Mouse (Mus musculus): ENCODE data around the gene Sp2.

Sp2 gene

DNA sequence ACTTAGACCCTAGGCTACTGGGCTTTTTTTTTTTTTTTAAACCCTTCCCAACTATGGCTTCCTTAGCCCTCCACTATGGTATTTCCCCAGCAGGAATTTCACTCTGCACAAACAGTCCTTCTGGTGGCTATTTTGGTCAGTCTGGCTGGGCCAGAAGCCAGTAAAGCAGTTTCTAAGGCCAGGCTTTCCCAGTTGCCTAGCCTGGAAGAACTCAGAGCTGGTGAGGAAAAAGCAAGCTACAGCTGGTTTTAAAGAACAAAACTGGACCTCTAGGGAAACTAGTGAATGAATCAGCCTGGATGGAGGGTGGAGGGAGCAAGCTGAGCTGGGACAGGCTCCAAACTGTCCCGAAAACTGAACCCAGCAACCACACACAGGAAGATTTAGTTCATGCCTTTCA is 13.0 kb downstream of the Sp2 start:
- DNase-seq, result peak; percentile 83

DNA sequence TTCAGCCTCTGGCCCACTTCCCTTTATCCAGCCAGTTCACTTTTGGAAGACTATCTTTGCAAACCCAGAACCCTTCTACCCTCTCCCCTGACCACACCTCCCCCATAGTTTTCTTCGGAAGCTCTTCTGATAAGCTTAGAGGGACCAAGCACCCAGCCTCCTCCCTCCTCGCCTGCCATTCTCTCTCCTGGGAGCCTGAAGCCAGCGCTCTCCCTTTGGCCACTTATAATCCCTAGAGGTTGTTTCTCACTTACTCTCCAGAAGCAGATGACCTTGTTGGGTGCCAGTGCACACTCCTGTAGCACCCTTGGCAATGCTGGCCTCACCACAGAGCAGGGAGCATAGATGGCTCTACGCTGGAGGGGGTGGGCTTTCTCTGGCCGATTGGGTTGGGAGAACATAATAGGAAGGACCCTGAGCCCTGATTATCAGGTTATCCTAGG is 13.5 kb downstream of the Sp2 start:
- peak; percentile 37 for DNase-seq

DNA sequence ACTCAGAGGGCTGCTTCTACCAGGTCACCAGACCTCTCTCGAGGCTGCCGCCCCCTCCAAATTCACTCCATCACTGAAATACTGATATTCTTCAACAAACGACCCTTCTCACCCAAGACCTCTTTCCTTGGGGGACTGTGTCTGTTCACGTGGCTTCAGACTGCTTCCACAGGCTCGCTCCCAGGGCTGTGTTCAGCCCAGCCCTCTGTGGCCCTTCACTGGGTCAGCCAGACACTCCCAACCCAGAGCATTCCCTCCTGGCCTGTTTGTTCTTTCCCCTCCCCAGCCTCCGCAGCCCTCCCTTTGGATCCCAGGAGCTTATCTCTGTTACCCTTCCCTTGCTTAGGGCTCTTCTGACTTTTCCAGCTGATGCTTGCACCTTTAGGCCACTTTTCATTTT is 14.3 kb downstream of the Sp2 start:
- peak; percentile 25 for DNase-seq

DNA sequence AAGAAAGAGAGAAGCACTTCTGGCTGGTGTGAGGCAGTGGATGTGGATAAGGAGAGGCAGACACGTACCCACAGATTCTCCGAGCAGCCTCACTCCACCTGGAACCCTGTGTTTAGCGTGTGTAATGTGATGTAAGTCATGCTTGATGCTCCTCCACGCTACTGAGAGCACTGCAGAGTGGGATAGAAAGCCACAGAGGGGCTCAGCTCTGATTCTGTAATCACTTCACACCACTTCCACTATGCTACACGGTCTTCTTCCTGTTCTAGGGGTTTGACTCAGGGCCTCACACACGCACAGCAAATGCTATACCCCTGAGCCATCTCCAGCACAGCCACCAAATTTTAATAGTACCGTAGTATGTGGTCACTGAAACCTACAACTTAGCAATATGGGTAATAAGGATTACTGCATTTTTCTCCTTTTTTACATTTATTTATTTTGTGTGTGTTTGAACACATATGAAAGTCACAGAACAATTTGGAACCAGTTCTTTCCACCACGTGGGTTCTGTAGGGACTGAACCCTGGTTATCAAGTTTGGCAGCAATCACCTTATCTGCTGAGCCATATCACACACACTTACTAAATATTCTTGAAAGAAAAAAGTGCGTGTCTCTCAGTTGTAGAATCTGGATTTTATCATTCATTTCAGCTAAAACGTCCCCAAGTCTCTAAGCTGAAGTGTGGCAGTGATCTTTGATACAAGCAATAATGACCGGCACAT is 15.1 kb downstream of the Sp2 start:
- peak; percentile 15 for DNase-seq

DNA sequence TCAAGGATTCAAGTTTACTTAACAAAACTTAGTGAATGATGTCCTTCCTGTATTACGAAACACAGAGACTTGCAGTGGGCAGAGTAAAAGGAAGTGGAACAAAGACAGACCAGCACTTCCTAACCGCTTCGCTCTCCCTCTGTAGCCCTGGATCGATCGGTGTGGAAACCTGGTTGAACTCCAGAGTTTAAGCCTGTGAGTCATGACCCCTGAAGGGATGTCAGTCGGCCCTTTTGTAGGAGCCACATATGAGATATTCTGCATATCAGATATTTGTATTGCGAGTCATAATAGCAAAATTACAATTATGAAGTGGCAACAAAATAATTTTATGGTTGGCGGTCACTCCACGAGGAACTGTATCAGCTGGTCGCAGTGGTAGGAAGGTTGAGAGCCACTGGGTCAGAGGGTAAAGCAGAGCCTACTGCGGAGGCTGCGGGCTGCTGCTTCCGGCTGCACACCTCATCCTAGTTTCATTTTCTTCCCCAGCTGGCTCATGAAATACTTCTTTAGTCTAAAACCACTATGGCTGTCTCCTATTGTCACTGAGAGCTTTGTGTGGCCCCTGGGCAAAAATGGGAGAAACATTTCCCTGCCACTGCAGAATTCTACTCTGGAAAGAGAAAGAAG is 15.7 kb downstream of the Sp2 start:
- peak; percentile 66 for DNase-seq

DNA sequence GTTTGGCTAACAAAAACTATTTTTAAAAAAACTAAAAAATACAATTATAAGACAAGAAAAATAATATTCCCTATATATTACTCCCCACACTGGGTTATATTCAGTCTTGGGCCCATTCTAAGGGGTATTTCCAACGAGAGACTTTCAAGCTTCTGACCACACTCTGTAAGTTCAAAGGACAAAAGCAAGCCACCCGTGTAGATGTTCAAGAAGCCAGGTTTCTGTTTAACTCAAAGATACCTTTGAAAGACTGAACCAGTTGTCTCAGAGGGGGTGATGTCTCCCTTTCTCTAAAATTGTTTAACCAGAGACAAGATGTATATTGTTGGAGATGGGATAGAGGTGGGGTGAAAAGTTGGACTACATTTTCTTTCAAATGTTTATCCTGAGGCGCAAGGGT is 16.6 kb downstream of the Sp2 start:
- DNase-seq, result no peak

DNA sequence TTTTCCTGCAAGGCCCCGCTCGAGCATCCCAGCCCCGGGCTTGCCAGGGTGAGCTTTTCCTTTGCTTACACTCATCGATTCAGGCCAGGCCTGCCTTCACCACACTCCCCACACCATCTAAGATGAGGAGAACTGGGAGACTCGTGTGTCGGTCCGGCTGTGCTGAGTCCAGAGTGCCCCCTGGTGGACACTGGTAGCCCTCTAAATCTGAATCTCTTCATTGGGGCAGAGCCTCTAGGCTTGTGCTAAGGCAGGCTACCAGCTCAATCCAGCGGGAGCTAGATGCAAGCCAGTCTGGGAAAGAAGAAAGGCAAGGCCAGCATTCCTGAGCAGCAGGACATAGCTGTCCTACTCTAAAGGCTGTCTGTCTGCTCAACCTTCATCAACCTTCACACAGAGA is 19.2 kb downstream of the Sp2 start:
- peak; percentile 97 for DNase-seq

DNA sequence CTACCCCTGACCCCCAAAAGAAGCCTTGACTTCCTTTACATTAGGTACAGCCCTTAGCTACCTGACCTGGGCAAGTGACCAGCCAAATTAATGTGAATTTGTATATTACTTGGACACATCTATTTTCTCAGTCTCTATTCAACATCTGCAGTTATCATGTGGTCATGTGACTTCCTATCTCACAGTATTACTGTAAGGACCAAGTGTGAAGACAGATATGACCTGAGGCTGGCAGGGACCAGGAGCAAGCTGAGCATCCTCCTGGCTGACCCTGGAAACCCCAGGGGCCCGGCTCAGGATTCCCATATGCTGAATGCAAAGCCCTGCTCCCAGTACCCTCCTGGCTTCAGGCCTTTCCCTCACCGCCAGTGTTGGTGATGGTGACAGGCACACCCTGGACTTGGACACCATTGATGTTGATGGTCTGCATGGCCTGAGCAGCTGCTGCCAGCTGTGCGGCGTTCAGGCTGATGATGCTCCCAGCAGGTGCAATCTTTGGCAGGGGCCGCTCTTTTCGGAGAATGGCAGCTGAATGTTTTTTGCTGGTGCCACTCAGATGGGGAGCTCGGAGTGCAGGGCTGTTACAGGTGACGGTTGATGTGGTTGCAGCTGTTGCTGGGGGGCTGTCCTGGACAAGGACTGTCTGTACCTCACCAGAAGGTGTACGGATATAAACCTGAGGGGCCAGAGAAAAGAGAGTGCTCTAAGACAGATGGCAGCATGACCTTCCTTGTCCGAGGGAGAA is 25.5 kb downstream of the Sp2 start:
- DNase-seq, result no peak

DNA sequence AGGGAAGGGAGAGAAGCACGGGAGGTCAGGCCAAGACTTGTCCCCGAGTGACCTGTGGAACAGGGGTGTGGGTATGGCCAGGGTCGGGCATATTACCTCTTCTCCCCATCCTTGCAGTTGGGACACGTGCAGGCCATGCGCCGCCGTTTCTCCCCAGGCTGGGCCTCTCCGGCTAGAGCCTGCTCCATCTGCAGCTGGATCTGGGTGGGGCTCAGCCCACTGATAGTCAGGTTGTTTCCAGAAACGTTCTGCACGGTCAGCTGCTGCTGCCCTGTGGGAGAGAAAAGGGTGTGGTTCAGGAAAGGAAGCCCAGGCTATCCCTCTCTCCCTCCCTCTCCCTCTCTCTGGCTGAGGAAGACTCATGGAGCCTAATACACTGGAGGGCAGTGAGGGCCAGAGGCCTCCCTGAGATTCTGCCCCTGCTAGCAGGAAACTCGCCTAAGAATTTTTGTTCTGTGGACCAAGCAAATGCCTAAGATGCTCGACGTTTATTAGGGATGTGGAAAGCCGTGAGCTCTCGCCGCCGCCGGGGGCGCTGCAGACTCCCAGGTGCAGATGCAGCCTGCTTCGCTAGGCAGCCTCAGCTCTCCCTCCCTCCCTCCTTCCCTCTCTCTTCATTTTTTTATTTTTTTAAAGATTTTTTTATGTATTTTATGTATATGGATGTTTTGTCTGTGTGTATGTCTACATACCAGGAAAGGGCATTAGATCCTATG is 26.6 kb downstream of the Sp2 start:
- no peak for DNase-seq

DNA sequence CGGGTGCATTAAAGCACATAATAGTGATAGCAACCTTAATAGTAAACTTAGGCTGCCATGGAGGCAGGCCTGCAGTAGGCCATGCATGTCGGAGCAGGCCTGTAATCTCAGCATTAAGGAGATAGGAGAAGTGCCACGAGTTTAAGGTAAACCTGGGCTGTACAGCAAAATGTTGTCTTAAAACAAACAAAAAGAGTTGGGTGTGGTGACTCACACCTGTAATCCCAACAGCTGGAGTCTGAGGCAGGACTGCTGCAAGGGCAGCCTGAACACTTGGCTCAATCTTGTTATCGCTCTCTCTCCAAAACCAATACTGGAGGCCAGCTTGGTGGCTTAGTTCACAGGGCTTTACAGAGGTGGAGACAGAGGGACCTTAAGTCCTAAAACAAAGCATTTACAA is 27.7 kb downstream of the Sp2 start:
- no peak for DNase-seq

DNA sequence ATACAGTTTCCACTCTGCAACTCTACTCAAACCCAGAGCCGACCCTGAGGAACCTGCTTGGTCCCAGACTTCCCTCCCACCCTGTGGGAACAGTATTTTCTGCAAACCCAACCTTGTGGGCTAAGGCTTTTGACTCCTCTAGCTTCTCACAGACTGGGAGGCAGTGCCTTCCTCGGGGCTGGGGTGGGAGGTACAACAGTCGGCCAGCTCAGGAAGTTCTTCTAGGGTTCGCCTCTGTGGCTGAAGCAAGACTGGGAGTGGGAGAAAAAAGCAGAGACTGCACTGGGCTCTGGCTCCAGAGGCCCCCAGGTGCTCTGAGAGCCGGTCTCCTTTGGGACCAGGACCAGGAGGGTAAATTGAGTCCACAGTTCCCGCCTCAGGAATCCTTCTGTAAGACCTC is 29.9 kb downstream of the Sp2 start:
- no peak for DNase-seq

DNA sequence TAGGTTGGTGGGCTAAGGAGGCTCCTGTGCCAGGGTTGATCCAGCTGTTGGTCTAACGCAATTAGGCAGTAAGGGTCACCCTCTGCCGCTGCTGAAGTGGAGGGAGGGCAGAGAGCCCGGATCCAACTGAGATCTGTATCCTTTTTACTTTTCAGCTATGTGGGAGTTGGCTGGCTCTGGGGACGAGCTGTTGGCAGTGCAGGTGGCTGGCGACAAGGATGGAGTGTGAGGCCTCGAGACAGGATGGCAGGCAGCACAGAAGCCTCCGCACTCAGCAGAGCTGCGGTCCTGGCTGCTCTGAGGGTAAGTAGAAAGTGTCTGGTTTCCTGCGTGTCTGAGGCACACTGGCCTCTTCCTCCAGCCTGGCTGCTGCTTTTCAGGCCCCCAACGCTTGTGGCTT is 30.3 kb downstream of the Sp2 start:
- no peak for DNase-seq

DNA sequence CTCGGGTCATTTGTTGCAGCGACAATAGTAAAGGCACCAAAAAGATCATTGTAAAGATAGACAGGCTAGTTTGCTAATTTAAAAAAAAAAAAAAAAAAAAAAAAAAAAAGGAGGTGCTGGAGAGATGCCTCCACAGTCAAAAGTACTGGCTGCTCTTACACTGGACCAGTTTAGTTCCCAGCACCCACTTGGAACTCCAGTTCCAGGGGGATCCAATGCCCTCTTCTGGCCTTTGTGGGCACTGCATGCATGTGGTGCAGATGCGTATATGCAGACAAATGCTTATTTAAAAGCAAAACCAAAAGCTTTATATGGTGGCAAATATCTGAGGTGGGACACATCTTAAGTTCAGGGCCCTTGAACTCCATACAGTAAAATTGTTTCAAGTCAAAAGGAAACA is 32.0 kb downstream of the Sp2 start:
- DNase-seq, result no peak

DNA sequence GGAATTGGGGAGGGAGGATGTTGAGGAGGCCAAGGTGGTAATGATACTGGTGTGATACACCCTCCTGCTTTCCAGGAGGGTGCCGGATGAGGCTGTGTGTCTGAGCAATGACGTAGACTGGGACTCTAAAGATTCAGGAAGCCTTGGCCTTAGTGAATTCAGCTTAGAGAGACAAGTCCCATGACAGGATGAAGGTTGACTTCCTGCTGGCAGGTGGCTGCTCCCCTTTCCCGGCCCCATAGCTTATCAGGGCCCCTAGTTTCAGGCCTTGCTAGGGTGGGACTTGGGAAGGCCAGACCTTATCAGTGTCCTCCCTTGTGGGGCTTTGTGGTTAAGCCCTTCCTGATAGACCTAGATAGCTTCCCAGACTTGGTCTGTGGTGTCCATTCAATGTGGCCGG is 34.9 kb downstream of the Sp2 start:
- no peak for DNase-seq

DNA sequence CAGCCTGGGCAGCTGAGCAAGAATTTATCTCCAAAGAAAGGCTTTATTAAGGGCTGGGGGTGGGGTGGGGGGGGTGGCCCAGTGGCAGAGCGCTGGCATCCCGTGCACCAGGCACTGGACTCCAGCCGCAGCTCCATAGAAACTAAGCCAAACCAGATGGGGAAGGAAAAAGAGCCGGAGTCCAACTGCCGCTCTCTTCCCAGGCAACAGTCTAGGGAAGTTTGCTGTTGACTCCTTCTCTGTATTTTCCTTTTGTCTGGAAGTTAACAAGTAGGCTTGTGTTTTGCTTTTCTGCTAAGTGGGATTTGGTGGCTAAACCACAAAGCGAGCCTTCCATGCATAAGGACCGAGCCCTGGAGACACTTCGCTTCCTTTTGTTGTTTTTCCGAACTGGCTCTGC is 36.3 kb downstream of the Sp2 start:
- DNase-seq, result no peak

DNA sequence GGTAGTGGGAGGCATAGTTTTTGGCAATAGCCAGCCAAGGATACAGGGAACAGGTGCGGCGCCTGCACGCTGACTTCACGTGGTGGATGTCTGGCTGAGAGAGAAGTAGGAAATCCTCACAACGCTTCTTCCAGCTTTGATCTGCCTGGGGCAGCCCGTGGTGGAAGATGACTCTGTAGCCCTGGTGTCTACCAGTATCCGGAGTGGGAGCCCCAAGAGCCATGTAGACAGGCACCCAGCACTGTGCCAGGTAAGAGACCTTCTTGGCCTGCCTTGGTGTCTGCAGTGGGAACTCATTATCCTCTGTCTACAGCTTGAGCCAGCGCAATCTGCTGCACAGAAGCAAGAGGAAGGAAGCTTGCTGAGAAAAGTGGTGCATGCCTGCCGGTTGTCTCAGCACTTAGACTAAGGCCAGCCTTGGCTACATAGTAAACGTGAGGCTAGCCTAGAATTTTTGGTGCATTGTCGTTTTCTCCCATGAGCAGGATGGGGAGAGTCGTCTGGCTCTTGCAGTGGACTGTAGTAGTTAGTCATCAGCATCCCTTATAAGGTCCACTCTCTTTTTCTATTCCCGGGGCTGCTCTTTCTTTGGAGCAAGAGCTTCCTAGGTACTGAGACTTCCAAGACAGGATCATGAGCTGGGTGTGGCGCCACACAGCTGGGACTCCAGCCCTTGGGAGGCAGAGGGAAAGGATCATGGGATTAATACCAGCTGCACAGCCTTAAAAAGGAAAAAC is 37.7 kb downstream of the Sp2 start:
- no peak for DNase-seq

DNA sequence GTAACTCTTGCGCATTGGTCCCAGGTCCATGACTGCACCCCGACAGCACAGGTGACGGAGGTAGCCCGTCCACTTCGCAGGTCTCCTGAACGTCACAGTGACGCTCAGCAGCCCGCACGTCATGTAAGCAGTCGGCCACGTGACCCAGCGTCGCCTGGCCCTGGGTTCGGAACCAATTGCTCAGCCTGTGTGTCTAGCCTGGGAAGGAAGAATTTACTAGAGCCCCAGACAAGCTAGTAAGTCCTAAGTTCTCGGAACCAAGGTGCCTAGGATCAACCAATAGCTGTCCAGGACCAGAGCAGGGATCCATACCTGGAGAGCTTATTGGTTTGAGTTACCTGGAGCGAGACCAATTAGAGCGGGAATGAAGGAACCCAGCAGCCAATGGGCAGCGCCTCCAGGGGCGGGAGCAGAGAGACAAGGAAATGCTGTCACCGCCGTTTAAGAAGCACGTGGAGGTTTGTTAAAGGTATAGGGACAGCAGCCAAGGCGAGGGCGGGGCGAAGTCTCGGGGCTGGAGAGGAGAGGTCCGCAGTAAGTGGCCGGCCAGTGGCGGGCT is 38.9 kb downstream of the Sp2 start, which contains the start of gene Pnpo:
Pnpo (minus strand) TSS at position 241 of the 559 bp plus-strand sequence.
- peak; percentile 98 for DNase-seq

DNA sequence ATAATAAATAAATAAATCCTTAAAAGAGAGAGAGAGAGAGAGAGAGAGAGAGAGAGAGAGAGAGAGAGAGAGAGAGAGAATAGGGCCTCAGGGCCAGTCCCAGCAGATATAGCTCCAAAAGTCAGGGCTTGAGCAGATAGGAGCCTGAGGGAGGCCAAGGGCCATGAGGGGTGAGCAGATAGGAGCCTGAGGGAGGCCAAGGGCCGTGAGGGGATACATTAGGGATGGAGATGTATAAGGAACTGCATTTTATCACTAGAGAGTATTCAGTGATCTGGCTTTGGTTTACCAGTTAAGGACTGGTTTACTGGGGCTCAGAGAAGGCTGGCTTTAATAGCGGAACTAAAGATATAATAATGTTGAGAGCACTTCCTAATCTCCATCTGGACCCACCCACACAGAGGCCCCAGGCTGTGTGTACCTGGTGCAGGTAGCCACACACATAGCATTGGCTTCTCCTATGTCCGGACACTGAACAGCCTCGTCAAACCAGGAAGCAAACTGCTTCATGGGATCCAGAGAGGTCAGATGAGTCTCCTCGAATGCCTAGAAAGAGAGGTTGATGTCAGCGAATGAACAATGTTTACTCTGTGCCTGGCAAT is 40.7 kb downstream of the Sp2 start:
- DNase-seq, result no peak

DNA sequence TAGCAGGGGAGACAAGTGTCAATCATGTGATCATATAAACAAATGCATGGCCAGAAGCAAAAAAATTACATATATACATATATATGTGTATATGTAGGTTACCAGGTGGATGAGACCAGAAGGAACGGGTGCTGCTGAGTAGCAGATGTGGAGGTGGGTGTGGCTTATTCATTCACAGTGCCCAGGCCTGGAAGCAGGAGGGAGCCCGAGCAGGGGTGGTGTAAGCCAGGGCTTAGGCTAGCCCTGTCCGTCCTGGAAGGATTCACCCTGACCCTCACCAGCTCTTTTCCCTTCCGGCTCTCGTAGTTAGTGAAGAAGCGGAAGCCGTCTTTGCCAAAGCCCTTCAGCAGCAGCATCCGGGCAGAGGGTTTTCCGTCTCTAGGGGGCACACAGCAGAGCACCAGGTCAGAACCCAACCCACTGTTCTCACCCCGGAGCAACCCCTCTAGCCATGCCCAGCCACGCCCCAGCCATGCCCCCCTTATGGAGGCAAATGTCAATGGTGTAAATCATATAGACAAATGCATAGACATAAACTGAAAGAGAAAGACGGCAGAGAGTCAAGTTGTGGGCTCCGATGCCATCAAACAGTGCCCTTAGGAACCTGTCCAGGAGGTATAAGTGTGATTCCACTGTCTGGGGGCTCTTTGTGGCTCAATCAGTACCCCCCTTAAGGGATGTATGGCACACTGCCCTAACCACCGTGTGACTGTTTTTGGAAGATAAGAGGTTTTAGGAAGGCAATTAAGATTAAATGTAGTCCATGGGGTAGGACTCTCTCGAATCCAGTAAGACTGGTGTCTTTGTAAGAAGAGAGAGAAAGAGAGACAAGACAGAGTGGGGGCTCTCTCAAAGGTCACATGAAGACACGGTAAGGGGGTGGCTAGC is 41.9 kb downstream of the Sp2 start:
- DNase-seq, result no peak

DNA sequence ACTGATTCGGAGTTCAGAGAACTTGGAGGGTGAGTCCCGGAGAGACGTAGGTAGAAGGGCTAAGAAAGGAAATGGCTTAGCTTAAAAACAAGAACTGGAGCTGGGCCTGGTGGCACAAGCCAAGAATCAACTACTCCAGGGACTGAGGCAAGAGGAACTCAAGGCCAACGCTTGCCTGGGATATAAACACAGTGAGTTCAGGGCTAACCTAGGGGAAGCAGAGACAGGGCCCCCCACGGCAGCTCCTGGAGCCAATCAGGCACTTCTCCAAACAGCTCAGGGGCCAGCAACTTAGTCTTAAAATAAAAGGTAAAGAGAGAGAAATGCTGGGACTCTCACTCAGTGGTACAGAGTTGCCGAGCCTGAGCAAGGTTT is 44.3 kb downstream of the Sp2 start:
- DNase-seq, result no peak

Measured in lung, postnatal 36 days (tissue).